Mouse (Mus musculus) lung, postnatal 0 days (tissue): Measurements from ENCODE around the gene Rtl6. TPM values are rescaled to one million over a fixed set of nuclear protein-coding genes. Genes with fewer than 3 reads are reported as not detected.

Source experiments
- ATAC-seq: fragments of 200-750 bp; cut with Nextera tagmentation; 2 replicates; pipeline ENCODE4 v1.8.0; 2017; ENCODE audit warnings: moderate library complexity
- DNase-seq: peaks from one replicate; pipeline ENCODE4 v3.0.0-alpha.2; 2016; ENCODE audit warnings: low spot score
- H3K27ac ChIP-seq: fragments of 300-500 bp; sonication (generic); 2 replicates; pipeline ENCODE4 v1.5.1; 2014; ENCODE audit warnings: antibody characterized with exemption, mild to moderate bottlenecking, low read length, mixed read lengths
- H3K27me3 ChIP-seq: fragments of 300-500 bp; sonication (generic); replicated peaks from 2 replicates; pipeline ENCODE4 v1.6.1; 2014; ENCODE audit warnings: low read length, mixed read lengths; ENCODE audit not compliant: insufficient read depth
- H3K36me3 ChIP-seq: fragments of 300-500 bp; sonication (generic); 2 replicates; pipeline ENCODE4 v1.6.1; 2014; ENCODE audit warnings: low read length, mixed read lengths; ENCODE audit not compliant: insufficient read depth
- H3K4me1 ChIP-seq: fragments of 300-500 bp; sonication (generic); 2 replicates; pipeline ENCODE4 v1.6.1; 2014; ENCODE audit warnings: antibody characterized with exemption, low read depth, low read length, mixed read lengths; ENCODE audit not compliant: insufficient read depth
- H3K4me2 ChIP-seq: fragments of 300-500 bp; sonication (generic); replicated peaks from 2 replicates; pipeline ENCODE4 v1.6.1; 2014; ENCODE audit warnings: low read depth, mild to moderate bottlenecking, low read length, moderate library complexity, mixed read lengths
- H3K4me3 ChIP-seq: fragments of 300-500 bp; sonication (generic); 2 replicates; pipeline ENCODE4 v1.5.1; 2014; ENCODE audit warnings: low read depth, low read length
- H3K9ac ChIP-seq: fragments of 300-500 bp; sonication (generic); replicated peaks from 2 replicates; pipeline ENCODE4 v1.6.1; 2014; ENCODE audit warnings: low read depth, mild to moderate bottlenecking
- H3K9me3 ChIP-seq: fragments of 300-500 bp; sonication (generic); 2 replicates; pipeline ENCODE4 v1.6.1; 2016; ENCODE audit warnings: low read length, mixed read lengths
- CTCF ChIP-seq: IDR thresholded peaks from 2 replicates; pipeline ENCODE4 v1.5.1; 2016; ENCODE audit warnings: antibody characterized with exemption, mild to moderate bottlenecking
- EP300 ChIP-seq: IDR thresholded peaks from 2 replicates; pipeline ENCODE4 v1.6.1; 2016; ENCODE audit warnings: antibody characterized with exemption, mild to moderate bottlenecking, control low read depth
- WGBS: fragments of 180-500 bp; shearing (Covaris S2); extraction: QIAGEN DNeasy Blood & Tissue Kit; methylation state at CpG from one replicate; pipeline ENCODE4 v1.1.7; 2014; 5-methylcytosine and 5-hydroxymethylcytosine counted together
- polyA plus RNA-seq: library from polyadenylated mRNA; unstranded; fragments of >200 nt; fragmentation: Nextera tagmentation; extraction: Ambion mirVana; gene quantifications from 2 replicates; pipeline ENCODE4 v1.2.1, GENCODE M21; 2015

The Rtl6 gene
- polyA plus RNA-seq, 1 experiment from 2014 or later: 2.4 TPM

DNA sequence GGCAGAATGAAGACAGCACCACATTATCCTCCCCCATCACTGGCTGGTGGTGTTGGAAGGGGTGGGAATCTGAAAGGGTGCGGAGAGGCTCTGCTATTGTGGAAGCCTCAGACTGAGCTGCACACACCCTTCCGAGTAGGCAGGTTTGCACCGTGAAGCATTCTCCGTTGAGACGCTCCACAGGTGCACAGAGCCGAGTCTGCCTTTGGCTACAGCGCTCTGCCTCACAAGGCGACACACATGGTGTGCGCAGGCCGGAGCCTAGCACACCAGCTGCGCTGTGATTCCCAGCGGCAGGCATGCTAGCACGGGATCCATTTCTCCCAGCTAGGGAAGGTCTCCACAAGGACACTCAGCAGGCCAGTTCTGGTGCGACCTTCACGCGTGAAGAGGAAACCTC lies 47.6 kb downstream of the Rtl6 start:
- ATAC-seq (no peak), DNase-seq (no peak)
- no peaks in the 10 kb centered on the region for H3K4me1 ChIP-seq
- H3K9ac ChIP-seq: no peak overlapping the region
- H3K36me3 ChIP-seq: no peaks in the 10 kb centered on the region
- no peaks in the 10 kb centered on the region for H3K9me3 ChIP-seq
- TF ChIP-seq CTCF: no peak
- TF ChIP-seq EP300: no peak
- no peaks in the 10 kb centered on the region for H3K27me3 ChIP-seq
- no peak overlapping the region for H3K4me2 ChIP-seq
- WGBS: 69% methylated on average over 16 of the region's 16 CpGs
- H3K4me3 ChIP-seq: no peak overlapping the region
- H3K27ac ChIP-seq: no peak overlapping the region

DNA sequence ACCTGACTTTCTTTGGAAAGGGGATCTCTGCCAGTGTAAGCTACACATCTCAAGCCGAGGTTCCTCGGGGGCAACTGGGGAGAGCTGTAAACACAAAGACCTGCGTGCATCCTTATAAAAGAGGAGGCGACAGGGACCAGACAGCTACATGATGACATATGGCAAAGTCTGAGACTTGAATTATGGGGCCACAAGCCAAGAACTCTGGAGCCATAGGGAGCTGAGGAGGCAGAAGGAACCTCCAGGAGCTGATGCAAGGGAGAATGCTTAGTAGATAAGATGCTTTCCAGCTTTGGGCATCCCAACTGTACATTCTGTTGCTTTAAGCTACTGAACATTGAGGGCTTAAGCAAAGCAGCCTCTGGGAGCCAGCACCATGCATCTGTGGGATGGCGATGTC lies 48.5 kb downstream of the Rtl6 start:
- H3K27me3 ChIP-seq: no peaks in the 10 kb centered on the region
- no peak overlapping the region for H3K4me2 ChIP-seq
- DNase-seq (no peak), ATAC-seq (no peak)
- 51% methylated on average over 5 of the region's 5 CpGs for WGBS
- no peaks in the 10 kb centered on the region for H3K36me3 ChIP-seq
- H3K9me3 ChIP-seq: no peaks in the 10 kb centered on the region
- no peak overlapping the region for H3K4me3 ChIP-seq
- H3K27ac ChIP-seq: no peak overlapping the region
- H3K9ac ChIP-seq: no peak overlapping the region
- H3K4me1 ChIP-seq: no peaks in the 10 kb centered on the region
- TF ChIP-seq EP300 (no peak), CTCF (no peak)

DNA sequence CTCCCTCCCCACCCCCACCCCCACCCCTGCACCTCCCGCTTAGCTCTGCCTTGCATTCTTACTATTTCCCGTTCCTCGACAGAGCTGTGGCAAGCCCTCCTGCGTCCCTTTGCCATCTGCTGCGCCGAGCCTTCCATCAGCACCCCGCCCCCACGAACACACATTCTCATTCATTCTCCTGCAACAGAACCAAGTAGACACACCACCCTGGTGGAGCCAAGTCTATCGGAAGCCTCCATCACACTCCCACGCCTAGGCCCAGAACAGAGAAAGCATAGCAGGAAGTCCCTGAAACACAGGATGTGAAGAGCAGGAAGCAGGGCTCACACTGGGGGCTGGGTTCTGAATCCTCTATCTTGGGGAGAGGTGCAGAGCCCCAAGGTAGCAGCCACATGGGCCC lies 51.6 kb downstream of the Rtl6 start:
- H3K9ac ChIP-seq: no peak overlapping the region
- TF ChIP-seq CTCF (no peak), EP300 (no peak)
- no peaks in the 10 kb centered on the region for H3K27me3 ChIP-seq
- 80% methylated on average over 10 of the region's 10 CpGs for WGBS
- ATAC-seq: no peak
- H3K4me2 ChIP-seq: no peak overlapping the region
- no peaks in the 10 kb centered on the region for H3K4me1 ChIP-seq
- no peak overlapping the region for H3K27ac ChIP-seq
- no peaks in the 10 kb centered on the region for H3K36me3 ChIP-seq
- H3K4me3 ChIP-seq: no peak overlapping the region
- no peaks in the 10 kb centered on the region for H3K9me3 ChIP-seq
- DNase-seq: no peak

DNA sequence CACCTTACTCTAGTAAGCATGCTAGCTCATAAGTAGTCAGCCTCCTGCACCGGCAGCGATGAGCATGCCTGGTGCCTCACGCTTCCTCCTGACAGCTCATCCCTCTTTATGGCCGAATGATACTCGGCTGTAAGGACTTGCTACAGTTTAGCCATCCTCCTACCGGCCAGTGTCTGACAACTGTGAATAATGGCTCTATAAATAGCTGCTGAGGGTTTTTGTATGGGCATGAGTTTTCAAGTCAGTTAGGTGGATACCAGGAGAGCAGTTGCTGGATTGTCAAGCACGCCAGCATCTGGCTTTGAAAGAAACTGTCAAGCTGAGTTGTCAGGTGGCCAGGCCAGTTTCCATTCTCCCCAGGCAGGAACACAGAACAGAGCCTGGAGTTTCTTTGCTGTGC lies 52.7 kb downstream of the Rtl6 start:
- Histone ChIP-seq H3K4me1 (no peaks in the 10 kb centered on the region), H3K27me3 (no peaks in the 10 kb centered on the region), H3K9ac (no peak overlapping the region), H3K36me3 (no peaks in the 10 kb centered on the region), H3K4me3 (no peak overlapping the region), H3K27ac (no peak overlapping the region), H3K4me2 (no peak overlapping the region), H3K9me3 (no peaks in the 10 kb centered on the region)
- ATAC-seq: no peak
- no peak for DNase-seq
- 24% methylated on average over 7 of the region's 7 CpGs for WGBS
- no peak for TF ChIP-seq CTCF
- TF ChIP-seq EP300: no peak

Other genes starting within 250 kb of the Rtl6 start
- 4.3 and 4.8 TPM in 2 replicates for gene Parvg, start 233.8 kb downstream of the Rtl6 start, polyA plus RNA-seq
- 0.06 and 0.08 TPM in 2 replicates for gene Shisal1, start 110.7 kb downstream of the Rtl6 start, polyA plus RNA-seq
- 8.8 and 9.2 TPM in 2 replicates for gene Prr5, start 111.8 kb upstream of the Rtl6 start, polyA plus RNA-seq
- 15.9 and 19.4 TPM in 2 replicates for gene Arhgap8, start 162.2 kb upstream of the Rtl6 start, polyA plus RNA-seq